Mouse (Mus musculus) R1 (cell line): ENCODE data around the gene Amn.

Experiments used
- DNase-seq: peaks from one replicate; pipeline ENCODE4 v3.0.0-alpha.2; 2018; ENCODE audit warnings: low read depth, low spot score

Gene Amn

GRCm38 (mm10) chr12:111323423-111323822, 52.5 kb downstream of the Amn start:
- DNase-seq: no peak

- no peak for DNase-seq
These were observed 53.6 kb downstream of the Amn start for GRCm38 (mm10) chr12:111324536-111324935.

- no peak for DNase-seq
These were observed 54.1 kb downstream of the Amn start for GRCm38 (mm10) chr12:111324949-111325348.

- DNase-seq: no peak
These were observed 55.0 kb downstream of the Amn start for GRCm38 (mm10) chr12:111325744-111326424.
